Mouse (Mus musculus): ENCODE results near the gene Hoxb2.

The Hoxb2 gene

GRCm38 (mm10) chr11:96351831-96352230 is 1.5 kb downstream of the Hoxb2 start:
- DNase-seq, result no peak

- no peak for DNase-seq
These were observed 2.6 kb downstream of the Hoxb2 start for GRCm38 (mm10) chr11:96352691-96353521.

GRCm38 (mm10) chr11:96353522-96353841 is 3.2 kb downstream of the Hoxb2 start:
- DNase-seq, result no peak

GRCm38 (mm10) chr11:96353939-96354338 is 3.6 kb downstream of the Hoxb2 start:
- DNase-seq, result no peak

- no peak for DNase-seq
These were observed 4.1 kb downstream of the Hoxb2 start for GRCm38 (mm10) chr11:96354376-96354775.

GRCm38 (mm10) chr11:96354801-96355311 is 4.5 kb downstream of the Hoxb2 start:
- DNase-seq, result no peak

GRCm38 (mm10) chr11:96363807-96364206 is 13.5 kb downstream of the Hoxb2 start:
- DNase-seq, result no peak

GRCm38 (mm10) chr11:96365441-96366091 is 15.2 kb downstream of the Hoxb2 start, which contains the start of gene Hoxb1:
Hoxb1 (plus strand) TSS chr11:96365752.
- DNase-seq, result no peak

- DNase-seq, result no peak
These were observed 16.0 kb downstream of the Hoxb2 start for GRCm38 (mm10) chr11:96366092-96367041.

- no peak for DNase-seq
These were observed 16.8 kb downstream of the Hoxb2 start for GRCm38 (mm10) chr11:96367141-96367540.

GRCm38 (mm10) chr11:96368686-96369085 is 18.4 kb downstream of the Hoxb2 start:
- no peak for DNase-seq

- DNase-seq, result no peak
These were observed 18.8 kb downstream of the Hoxb2 start for GRCm38 (mm10) chr11:96369140-96369539.

- DNase-seq, result no peak
These were observed 21.4 kb downstream of the Hoxb2 start for GRCm38 (mm10) chr11:96371726-96372125.

- no peak for DNase-seq
These were observed 22.2 kb downstream of the Hoxb2 start for GRCm38 (mm10) chr11:96372519-96372918.

- no peak for DNase-seq
These were observed 24.5 kb downstream of the Hoxb2 start for GRCm38 (mm10) chr11:96374810-96375209.

- DNase-seq, result no peak
These were observed 33.1 kb downstream of the Hoxb2 start for GRCm38 (mm10) chr11:96383381-96383780.

- DNase-seq, result no peak
These were observed 37.3 kb downstream of the Hoxb2 start for GRCm38 (mm10) chr11:96387635-96388034.

GRCm38 (mm10) chr11:96396772-96397626 is 46.7 kb downstream of the Hoxb2 start:
- no peak for DNase-seq

GRCm38 (mm10) chr11:96397806-96398335 is 47.5 kb downstream of the Hoxb2 start:
- DNase-seq, result no peak

- no peak for DNase-seq
These were observed 49.6 kb downstream of the Hoxb2 start for GRCm38 (mm10) chr11:96399923-96400322.

Data from right cerebral cortex, postnatal 4 days (tissue).